Mouse (Mus musculus) liver, adult 2 months (tissue): ENCODE data around the gene Spats2. TPM values are rescaled to one million over a fixed set of nuclear protein-coding genes. Genes with fewer than 3 reads are reported as not detected.

ENCODE experiments used
- DNase-seq: peaks from one replicate; pipeline ENCODE4 v3.0.0-alpha.2; 2011; ENCODE audit warnings: low read depth, low spot score; ENCODE audit errors: extremely low read depth
- H3K27ac ChIP-seq: fragments of 200-500 bp; replicated peaks from 2 replicates; pipeline ENCODE4 v1.5.1; 2012; ENCODE audit warnings: low read depth, mild to moderate bottlenecking, control low read depth, inconsistent platforms, low read length; ENCODE audit not compliant: insufficient read depth
- H3K27me3 ChIP-seq: fragments of 200-500 bp; 2 replicates; pipeline ENCODE4 v1.6.1; 2012; ENCODE audit warnings: mild to moderate bottlenecking, moderate library complexity, low read length, inconsistent platforms; ENCODE audit not compliant: control insufficient read depth, insufficient read depth
- H3K36me3 ChIP-seq: fragments of 200-500 bp; 2 replicates; pipeline ENCODE4 v1.6.1; 2012; ENCODE audit warnings: low read length, inconsistent platforms; ENCODE audit not compliant: control insufficient read depth, insufficient read depth
- H3K4me1 ChIP-seq: fragments of 200-500 bp; 2 replicates; pipeline ENCODE4 v1.6.1; 2011; ENCODE audit warnings: low read length; ENCODE audit not compliant: control insufficient read depth, insufficient read depth
- H3K4me3 ChIP-seq: fragments of 200-500 bp; 2 replicates; pipeline ENCODE4 v1.5.1; 2011; ENCODE audit warnings: low read depth, mild to moderate bottlenecking, control low read depth, low read length, moderate library complexity; ENCODE audit not compliant: insufficient read depth
- H3K79me2 ChIP-seq: fragments of 200-500 bp; 2 replicates; pipeline ENCODE4 v1.6.1; 2012; ENCODE audit warnings: inconsistent platforms, mild to moderate bottlenecking, low read length, moderate library complexity; ENCODE audit not compliant: control insufficient read depth, insufficient read depth
- H3K9ac ChIP-seq: fragments of 200-500 bp; 2 replicates; pipeline ENCODE4 v1.6.1; 2012; ENCODE audit warnings: low read depth, mild to moderate bottlenecking, control low read depth, inconsistent platforms, low read length
- CTCF ChIP-seq: fragments of 200-500 bp; IDR thresholded peaks from 2 replicates; pipeline ENCODE4 v1.5.1; 2011; ENCODE audit warnings: low read depth, low read length, control low read depth
- POLR2A ChIP-seq: fragments of 200-500 bp; IDR thresholded peaks from 2 replicates; pipeline ENCODE4 v1.6.1; 2011; ENCODE audit warnings: low read length, control low read depth; ENCODE audit not compliant: insufficient read depth; ENCODE audit errors: extremely low read depth
- WGBS: fragments of 180-500 bp; shearing (Covaris S2); methylation state at CpG from one replicate; pipeline ENCODE4 v1.1.7; 2018; 5-methylcytosine and 5-hydroxymethylcytosine counted together
- polyA plus RNA-seq: library from polyadenylated mRNA; depleted of rRNA; stranded (reverse); fragments of >200 nt; gene quantifications from 2 replicates; pipeline ENCODE4 v1.2.3, GENCODE M21; 2012
- total RNA-seq: library from RNA; depleted of rRNA; stranded (reverse); fragments of >200 nt; gene quantifications from 2 replicates; pipeline ENCODE4 v1.2.3, GENCODE M21; 2014

Spats2 gene
- total and polyA plus RNA-seq, 2 experiments: 2.9 to 3.2 TPM

- TF ChIP-seq CTCF (no peak), POLR2A (no peak)
- no peak overlapping the region for H3K27ac ChIP-seq
- no peaks in the 10 kb centered on the region for H3K36me3 ChIP-seq
- WGBS: 2% methylated on average over 46 of the region's 46 CpGs
- H3K4me1 ChIP-seq: peaks cover 3% of the 10 kb centered on the region; the same call in 1 of the 2 replicates
- H3K27me3 ChIP-seq: peaks cover 32% of the 10 kb centered on the region; the same call in 1 of the 2 replicates
- H3K79me2 ChIP-seq: no peaks in the 10 kb centered on the region
- peak; percentile 6 for DNase-seq
- H3K9ac ChIP-seq: peak overlapping the region; percentile 38
- H3K4me3 ChIP-seq: peak overlapping the region; percentile 40; the same call in 1 of the 2 replicates
Observed at GRCm38 (mm10) chr15:99223585-99224207, 98.0 kb downstream of the Spats2 start.

GRCm38 (mm10) chr15:99224208-99224911 lies 98.6 kb downstream of the Spats2 start, which contains the start of gene Kcnh3:
Gene Kcnh3, plus strand, starts transcription at chr15:99224861.
- WGBS: 1% methylated on average over 59 of the region's 66 CpGs
- Histone ChIP-seq H3K27me3 (peaks cover 35% of the 10 kb centered on the region; the same call in 1 of the 2 replicates), H3K27ac (no peak within 1 kb of the TSS), H3K36me3 (no peaks in the 10 kb centered on the region), H3K9ac (peak within 1 kb of the TSS; percentile 38), H3K4me3 (peak within 1 kb of the TSS; percentile 40; the same call in 1 of the 2 replicates), H3K79me2 (no peaks in the 10 kb centered on the region), H3K4me1 (peaks cover 3% of the 10 kb centered on the region; the same call in 1 of the 2 replicates)
- no peak for DNase-seq
- no peak for TF ChIP-seq POLR2A
- no peak for TF ChIP-seq CTCF

GRCm38 (mm10) chr15:99225081-99225810 lies 99.5 kb downstream of the Spats2 start:
- Histone ChIP-seq H3K79me2 (no peaks in the 10 kb centered on the region), H3K4me3 (no peak overlapping the region), H3K27ac (no peak overlapping the region), H3K9ac (no peak overlapping the region), H3K36me3 (no peaks in the 10 kb centered on the region), H3K4me1 (peaks cover 3% of the 10 kb centered on the region; the same call in 1 of the 2 replicates), H3K27me3 (peaks cover 35% of the 10 kb centered on the region; the same call in 1 of the 2 replicates)
- TF ChIP-seq POLR2A (no peak), CTCF (no peak)
- WGBS: 4% methylated on average over 22 of the region's 22 CpGs
- no peak for DNase-seq

- Histone ChIP-seq H3K4me1 (peaks cover 3% of the 10 kb centered on the region; the same call in 1 of the 2 replicates), H3K36me3 (no peaks in the 10 kb centered on the region), H3K27me3 (peaks cover 35% of the 10 kb centered on the region; the same call in 1 of the 2 replicates), H3K4me3 (no peak overlapping the region), H3K27ac (no peak overlapping the region), H3K79me2 (no peaks in the 10 kb centered on the region), H3K9ac (no peak overlapping the region)
- WGBS: 33% methylated on average over 14 of the region's 14 CpGs
- DNase-seq: no peak
- no peak for TF ChIP-seq POLR2A
- no peak for TF ChIP-seq CTCF
Observed at GRCm38 (mm10) chr15:99226090-99226489, 100.4 kb downstream of the Spats2 start.

GRCm38 (mm10) chr15:99231998-99232397 lies 106.3 kb downstream of the Spats2 start:
- Histone ChIP-seq H3K27me3 (peaks cover 10% of the 10 kb centered on the region), H3K4me1 (no peaks in the 10 kb centered on the region), H3K4me3 (no peak overlapping the region), H3K9ac (no peak overlapping the region), H3K36me3 (no peaks in the 10 kb centered on the region), H3K79me2 (no peaks in the 10 kb centered on the region), H3K27ac (no peak overlapping the region)
- 70% methylated on average over 10 of the region's 10 CpGs for WGBS
- no peak for DNase-seq
- TF ChIP-seq CTCF (no peak), POLR2A (no peak)
